8 mouse cellular contexts compared by ENCODE assay signal in the genomic region with DNA sequence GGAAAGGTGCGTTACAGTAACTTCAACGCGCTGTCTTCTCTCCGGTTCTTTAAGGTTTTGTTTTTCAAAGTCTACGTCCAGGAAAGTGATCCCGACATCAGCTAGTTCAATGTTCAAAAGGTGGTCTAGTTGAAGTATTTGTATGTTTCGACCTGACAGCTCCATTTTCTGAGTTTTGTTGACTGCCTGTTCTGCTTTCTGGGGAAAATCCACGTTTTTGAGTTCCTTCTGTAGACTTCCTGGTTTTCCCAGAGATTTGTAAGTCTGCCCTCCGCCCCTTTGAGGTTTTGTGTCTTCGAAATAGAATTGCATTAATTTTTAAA. TPM values are rescaled to one million over a fixed set of nuclear protein-coding genes. Genes with fewer than 3 reads are reported as not detected.
DNase-seq lines count a peak whose midpoint lies in the region; ATAC-seq and TF ChIP-seq lines count a peak whose summit lies in the region.

No protein-coding gene starts in this region.

- H3K4me1 ChIP-seq in cerebellum, adult 2 months (ENCODE audit: control insufficient read depth, insufficient read depth, low read length), result no peaks in the 10 kb centered on the region
- 0 out of 2 replicates have a peak, but pooled peaks cover 4% of the 10 kb centered on the region for H3K4me1 ChIP-seq in testis, adult 2 months (ENCODE audit: control insufficient read depth, insufficient read depth, low read length)
- H3K4me1 ChIP-seq in liver, embryonic 11.5 days (replicated peaks; ENCODE audit: control insufficient read depth, insufficient read depth, low read length), result peaks cover 9% of the 10 kb centered on the region; the same call in 1 of the 2 replicates

- no peaks in the 10 kb centered on the region for H3K36me3 ChIP-seq in testis, adult 2 months (ENCODE audit: control insufficient read depth, insufficient read depth, low read length)
- H3K36me3 ChIP-seq in liver, embryonic 11.5 days (ENCODE audit: control insufficient read depth, insufficient read depth, low read length), result no peaks in the 10 kb centered on the region; the same call in 1 of the 2 replicates

- ATAC-seq in liver, embryonic 11.5 days (replicated peaks; ENCODE audit: low FRiP score), result no peak

- TF ChIP-seq POLR2A in cerebellum, adult 2 months (IDR thresholded peaks at IDR 0.05; ENCODE audit: borderline replicate concordance, insufficient read depth, low read length), result no peak
- TF ChIP-seq POLR2A in testis, adult 2 months (IDR thresholded peaks at IDR 0.05; ENCODE audit: control insufficient read depth, low read depth, low read length), result no peak

- DNase-seq in cerebellum, adult 2 months, result no peak
- DNase-seq in cerebellum, adult 18-20 months, result no peak
- no peak for DNase-seq in testis, postnatal 14 days (ENCODE audit: low spot score)
- no peak for DNase-seq in liver, embryonic 11.5 days (ENCODE audit: low spot score)
- no peak for DNase-seq in T-cell, adult 2 months (ENCODE audit: low spot score)
- DNase-seq in ovary, postnatal 10 days (ENCODE audit: low spot score), result no peak
- DNase-seq in frontal cortex, adult 2 months (ENCODE audit: extremely low spot score in 1 of 2, low spot score in 1 of 2), result no peak

- peak overlapping the region; percentile 89; the same call in 1 of the 2 replicates for H3K27ac ChIP-seq in cerebellum, adult 2 months (ENCODE audit: insufficient read depth, low read length)
- peak overlapping the region; percentile 84 for H3K27ac ChIP-seq in testis, adult 2 months (ENCODE audit: control insufficient read depth, insufficient read depth, low read depth, low read length)
- H3K27ac ChIP-seq in liver, embryonic 11.5 days (ENCODE audit: low read depth, low read length), result peak overlapping the region; percentile 90

- H3K4me2 ChIP-seq in liver, embryonic 11.5 days, result peak overlapping the region; percentile 86

- WGBS in cerebellum, adult 2 months, result 6% methylated on average over 10 of the region's 10 CpGs
- WGBS in liver, embryonic 11.5 days, result 6% methylated on average over 10 of the region's 10 CpGs

- TF ChIP-seq CTCF in cerebellum, adult 2 months (IDR thresholded peaks at IDR 0.05; ENCODE audit: borderline replicate concordance, insufficient read depth, low read depth, low read length), result no peak
- no peak for TF ChIP-seq CTCF in testis, adult 2 months (IDR thresholded peaks at IDR 0.05; ENCODE audit: control insufficient read depth, insufficient read depth, insufficient replicate concordance, low read depth, low read length)

- no peaks in the 10 kb centered on the region for H3K9me3 ChIP-seq in liver, embryonic 11.5 days (ENCODE audit: control insufficient read depth, low read length)

- peak overlapping the region; percentile 77 for H3K4me3 ChIP-seq in cerebellum, adult 2 months (replicated peaks; ENCODE audit: insufficient read depth, low read depth, low read length)
- H3K4me3 ChIP-seq in testis, adult 2 months (ENCODE audit: control insufficient read depth, low read depth, low read length), result peak overlapping the region; percentile 88
- H3K4me3 ChIP-seq in liver, embryonic 11.5 days (ENCODE audit: low read depth, low read length), result peak overlapping the region; percentile 93

- peak overlapping the region; percentile 95 for H3K9ac ChIP-seq in liver, embryonic 11.5 days (ENCODE audit: low read depth, low read length)

- no peaks in the 10 kb centered on the region for H3K27me3 ChIP-seq in cerebellum, adult 2 months (ENCODE audit: control insufficient read depth, insufficient read depth, low read length)
- H3K27me3 ChIP-seq in testis, adult 2 months (ENCODE audit: control insufficient read depth, insufficient read depth, low read length), result no peaks in the 10 kb centered on the region
- H3K27me3 ChIP-seq in liver, embryonic 11.5 days (replicated peaks; ENCODE audit: control insufficient read depth, insufficient read depth, low read length), result no peaks in the 10 kb centered on the region

RNA-seq across cellular contexts. Expression of a gene that starts 0.4 kb away (rescaled TPM):
- 9.1 and 10.6 TPM in 2 replicates for polyA plus RNA-seq in cerebellum, adult 2 months (2012; rRNA removed)
- 12.2 and 14.5 TPM in 2 replicates for polyA plus RNA-seq in testis, adult 2 months (2012; rRNA removed)
- 40.0 and 44.4 TPM in 2 replicates for polyA plus RNA-seq in liver, embryonic 11.5 days (2014; fragmentation: Nextera tagmentation; extraction: Ambion mirVana)
- 6.8 and 8.0 TPM in 2 replicates for polyA plus RNA-seq in frontal cortex, adult 2 months (2012; rRNA removed)
